Mouse (Mus musculus): Measurements from ENCODE around the gene Zfp287. TPM values are rescaled to one million over a fixed set of nuclear protein-coding genes. Genes with fewer than 3 reads are reported as not detected.
A peak's percentile ranks its signal among the peaks of the same experiment; 100 is the strongest.
"Not testable (repeated sequence)": the region's sequence is repeated elsewhere in the genome, so short reads cannot be mapped to it uniquely, and the experiment has no call there.

Gene Zfp287
- polyA plus RNA-seq, 1 experiment from 2014 or later, result 5.3 TPM

GRCm38 (mm10) chr11:62752191-62752590 is 20.5 kb upstream of the Zfp287 start:
- H3K4me1 ChIP-seq (ENCODE audit: control insufficient read depth, insufficient read depth, low read length), result no peaks in the 10 kb centered on the region
- no peaks in the 10 kb centered on the region for H3K9me3 ChIP-seq (replicated peaks; ENCODE audit: control insufficient read depth, low read length)
- no peaks in the 10 kb centered on the region for H3K36me3 ChIP-seq (ENCODE audit: control insufficient read depth, insufficient read depth, low read length)
- H3K27me3 ChIP-seq (ENCODE audit: control insufficient read depth, insufficient read depth, low read length), result peaks cover 18% of the 10 kb centered on the region
- WGBS (ENCODE audit: insufficient replicate concordance), result 56% methylated on average over 11 of the region's 11 CpGs
- no peak overlapping the region for H3K4me2 ChIP-seq
- no peak overlapping the region for H3K4me3 ChIP-seq (ENCODE audit: low read depth, low read length)
- no peak overlapping the region for H3K27ac ChIP-seq (ENCODE audit: low read depth, low read length)
- no peak overlapping the region for H3K9ac ChIP-seq (ENCODE audit: low read depth, low read length)
- ATAC-seq (replicated peaks; ENCODE audit: insufficient number of reproducible peaks, low FRiP score, low TSS enrichment), result no peak

- not testable (repeated sequence) for H3K4me1 ChIP-seq (ENCODE audit: control insufficient read depth, insufficient read depth, low read length); H3K9ac ChIP-seq (ENCODE audit: low read depth, low read length); H3K27ac ChIP-seq (ENCODE audit: low read depth, low read length); H3K36me3 ChIP-seq (ENCODE audit: control insufficient read depth, insufficient read depth, low read length); H3K9me3 ChIP-seq (replicated peaks; ENCODE audit: control insufficient read depth, low read length); H3K4me2 ChIP-seq; ATAC-seq (replicated peaks; ENCODE audit: insufficient number of reproducible peaks, low FRiP score, low TSS enrichment); H3K4me3 ChIP-seq (ENCODE audit: low read depth, low read length)
- WGBS (ENCODE audit: insufficient replicate concordance), result 86% methylated on average over 13 of the region's 13 CpGs
- H3K27me3 ChIP-seq (ENCODE audit: control insufficient read depth, insufficient read depth, low read length), result peaks cover 23% of the 10 kb centered on the region
Observed at GRCm38 (mm10) chr11:62749445-62749844, 17.7 kb upstream of the Zfp287 start.

- no peaks in the 10 kb centered on the region for H3K36me3 ChIP-seq (ENCODE audit: control insufficient read depth, insufficient read depth, low read length)
- 78% methylated on average over 4 of the region's 4 CpGs for WGBS (ENCODE audit: insufficient replicate concordance)
- H3K27ac ChIP-seq (ENCODE audit: low read depth, low read length), result no peak overlapping the region
- H3K4me1 ChIP-seq (ENCODE audit: control insufficient read depth, insufficient read depth, low read length), result no peaks in the 10 kb centered on the region
- peaks cover 23% of the 10 kb centered on the region for H3K27me3 ChIP-seq (ENCODE audit: control insufficient read depth, insufficient read depth, low read length)
- H3K9me3 ChIP-seq (replicated peaks; ENCODE audit: control insufficient read depth, low read length), result no peaks in the 10 kb centered on the region
- no peak overlapping the region for H3K4me3 ChIP-seq (ENCODE audit: low read depth, low read length)
- no peak overlapping the region for H3K9ac ChIP-seq (ENCODE audit: low read depth, low read length)
- ATAC-seq (replicated peaks; ENCODE audit: insufficient number of reproducible peaks, low FRiP score, low TSS enrichment), result no peak
- no peak overlapping the region for H3K4me2 ChIP-seq
Observed at GRCm38 (mm10) chr11:62748062-62748461, 16.4 kb upstream of the Zfp287 start.

GRCm38 (mm10) chr11:62747227-62747626 is 15.5 kb upstream of the Zfp287 start:
- Histone ChIP-seq H3K4me3 (ENCODE audit: low read depth, low read length) (no peak overlapping the region), H3K27ac (ENCODE audit: low read depth, low read length) (no peak overlapping the region), H3K27me3 (ENCODE audit: control insufficient read depth, insufficient read depth, low read length) (peaks cover 23% of the 10 kb centered on the region), H3K4me1 (ENCODE audit: control insufficient read depth, insufficient read depth, low read length) (no peaks in the 10 kb centered on the region), H3K36me3 (ENCODE audit: control insufficient read depth, insufficient read depth, low read length) (no peaks in the 10 kb centered on the region), H3K9me3 (replicated peaks; ENCODE audit: control insufficient read depth, low read length) (no peaks in the 10 kb centered on the region), H3K9ac (ENCODE audit: low read depth, low read length) (no peak overlapping the region), H3K4me2 (no peak overlapping the region)
- WGBS (ENCODE audit: insufficient replicate concordance), result 77% methylated on average over 9 of the region's 9 CpGs
- no peak for ATAC-seq (replicated peaks; ENCODE audit: insufficient number of reproducible peaks, low FRiP score, low TSS enrichment)

GRCm38 (mm10) chr11:62746001-62746533 is 14.4 kb upstream of the Zfp287 start:
- Histone ChIP-seq H3K9me3 (replicated peaks; ENCODE audit: control insufficient read depth, low read length) (no peaks in the 10 kb centered on the region), H3K9ac (ENCODE audit: low read depth, low read length) (no peak overlapping the region), H3K4me2 (peak overlapping the region; percentile 78), H3K36me3 (ENCODE audit: control insufficient read depth, insufficient read depth, low read length) (no peaks in the 10 kb centered on the region), H3K4me1 (ENCODE audit: control insufficient read depth, insufficient read depth, low read length) (no peaks in the 10 kb centered on the region), H3K27me3 (ENCODE audit: control insufficient read depth, insufficient read depth, low read length) (peaks cover 19% of the 10 kb centered on the region), H3K4me3 (ENCODE audit: low read depth, low read length) (peak overlapping the region; percentile 43), H3K27ac (ENCODE audit: low read depth, low read length) (no peak overlapping the region)
- ATAC-seq (replicated peaks; ENCODE audit: insufficient number of reproducible peaks, low FRiP score, low TSS enrichment), result no peak
- WGBS (ENCODE audit: insufficient replicate concordance), result 4% methylated on average over 27 of the region's 27 CpGs

- Histone ChIP-seq H3K4me3 (ENCODE audit: low read depth, low read length) (no peak overlapping the region), H3K27me3 (ENCODE audit: control insufficient read depth, insufficient read depth, low read length) (peaks cover 18% of the 10 kb centered on the region), H3K4me2 (no peak overlapping the region), H3K27ac (ENCODE audit: low read depth, low read length) (no peak overlapping the region), H3K9ac (ENCODE audit: low read depth, low read length) (no peak overlapping the region), H3K36me3 (ENCODE audit: control insufficient read depth, insufficient read depth, low read length) (no peaks in the 10 kb centered on the region), H3K4me1 (ENCODE audit: control insufficient read depth, insufficient read depth, low read length) (no peaks in the 10 kb centered on the region), H3K9me3 (replicated peaks; ENCODE audit: control insufficient read depth, low read length) (no peaks in the 10 kb centered on the region)
- ATAC-seq (replicated peaks; ENCODE audit: insufficient number of reproducible peaks, low FRiP score, low TSS enrichment), result no peak
- 45% methylated on average over 5 of the region's 5 CpGs for WGBS (ENCODE audit: insufficient replicate concordance)
Observed at GRCm38 (mm10) chr11:62744103-62744502, 12.4 kb upstream of the Zfp287 start.

- H3K4me1 ChIP-seq (ENCODE audit: control insufficient read depth, insufficient read depth, low read length), result no peaks in the 10 kb centered on the region
- no peak overlapping the region for H3K9ac ChIP-seq (ENCODE audit: low read depth, low read length)
- H3K36me3 ChIP-seq (ENCODE audit: control insufficient read depth, insufficient read depth, low read length), result no peaks in the 10 kb centered on the region
- H3K4me2 ChIP-seq, result no peak overlapping the region
- H3K27me3 ChIP-seq (ENCODE audit: control insufficient read depth, insufficient read depth, low read length), result peaks cover 11% of the 10 kb centered on the region
- no peak for ATAC-seq (replicated peaks; ENCODE audit: insufficient number of reproducible peaks, low FRiP score, low TSS enrichment)
- no peak overlapping the region for H3K4me3 ChIP-seq (ENCODE audit: low read depth, low read length)
- no peaks in the 10 kb centered on the region for H3K9me3 ChIP-seq (replicated peaks; ENCODE audit: control insufficient read depth, low read length)
- no peak overlapping the region for H3K27ac ChIP-seq (ENCODE audit: low read depth, low read length)
- WGBS (ENCODE audit: insufficient replicate concordance), result 70% methylated on average over 10 of the region's 10 CpGs
Observed at GRCm38 (mm10) chr11:62742261-62742957, 10.7 kb upstream of the Zfp287 start.

- no peak for ATAC-seq (replicated peaks; ENCODE audit: insufficient number of reproducible peaks, low FRiP score, low TSS enrichment)
- Histone ChIP-seq H3K4me1 (ENCODE audit: control insufficient read depth, insufficient read depth, low read length) (no peaks in the 10 kb centered on the region), H3K9ac (ENCODE audit: low read depth, low read length) (no peak overlapping the region), H3K27ac (ENCODE audit: low read depth, low read length) (no peak overlapping the region), H3K4me3 (ENCODE audit: low read depth, low read length) (no peak overlapping the region), H3K4me2 (no peak overlapping the region), H3K27me3 (ENCODE audit: control insufficient read depth, insufficient read depth, low read length) (peaks cover 4% of the 10 kb centered on the region; the same call in 1 of the 2 replicates), H3K36me3 (ENCODE audit: control insufficient read depth, insufficient read depth, low read length) (no peaks in the 10 kb centered on the region), H3K9me3 (replicated peaks; ENCODE audit: control insufficient read depth, low read length) (no peaks in the 10 kb centered on the region)
- 77% methylated on average over 2 of the region's 2 CpGs for WGBS (ENCODE audit: insufficient replicate concordance)
Observed at GRCm38 (mm10) chr11:62741186-62741585, 9.5 kb upstream of the Zfp287 start.

- ATAC-seq (replicated peaks; ENCODE audit: insufficient number of reproducible peaks, low FRiP score, low TSS enrichment), result no peak
- H3K4me3 ChIP-seq (ENCODE audit: low read depth, low read length), result no peak overlapping the region
- H3K4me2 ChIP-seq, result no peak overlapping the region
- no peaks in the 10 kb centered on the region for H3K36me3 ChIP-seq (ENCODE audit: control insufficient read depth, insufficient read depth, low read length)
- no peak overlapping the region for H3K27ac ChIP-seq (ENCODE audit: low read depth, low read length)
- H3K9me3 ChIP-seq (replicated peaks; ENCODE audit: control insufficient read depth, low read length), result no peaks in the 10 kb centered on the region
- no peak overlapping the region for H3K9ac ChIP-seq (ENCODE audit: low read depth, low read length)
- no peaks in the 10 kb centered on the region for H3K27me3 ChIP-seq (ENCODE audit: control insufficient read depth, insufficient read depth, low read length)
- WGBS (ENCODE audit: insufficient replicate concordance), result 76% methylated on average over 3 of the region's 3 CpGs
- H3K4me1 ChIP-seq (ENCODE audit: control insufficient read depth, insufficient read depth, low read length), result no peaks in the 10 kb centered on the region
Observed at GRCm38 (mm10) chr11:62732665-62733064, 960 bp upstream of the Zfp287 start.
